Mouse (Mus musculus) kidney, adult 2 months (tissue): ENCODE measurements at regions not wholly inside any gene's neighbourhood (a gene's known extent, or its start where the extent isn't known, plus 50 kb on each side); places are given as distances from the start of the nearest gene placed in this dataset.

Source experiments
- CTCF ChIP-seq: fragments of 200-500 bp; conservative IDR thresholded peaks from 2 replicates; pipeline ENCODE4 v1.5.1; 2011; ENCODE audit warnings: low read depth, mild to moderate bottlenecking, control low read depth, low read length, moderate library complexity, mixed read lengths; ENCODE audit not compliant: insufficient read depth, insufficient read length
- POLR2A ChIP-seq: fragments of 200-500 bp; IDR thresholded peaks from one replicate; pipeline ENCODE4 v1.6.1; 2011; ENCODE audit warnings: low read depth, low read length, control low read depth

GRCm38 (mm10) chr12:54382965-54383364, 179.3 kb upstream of the Egln3 start:
- TF ChIP-seq CTCF (no peak), POLR2A (no peak)
